Mouse (Mus musculus): ENCODE measurements around the gene Rcl1.

Gene Rcl1

DNA sequence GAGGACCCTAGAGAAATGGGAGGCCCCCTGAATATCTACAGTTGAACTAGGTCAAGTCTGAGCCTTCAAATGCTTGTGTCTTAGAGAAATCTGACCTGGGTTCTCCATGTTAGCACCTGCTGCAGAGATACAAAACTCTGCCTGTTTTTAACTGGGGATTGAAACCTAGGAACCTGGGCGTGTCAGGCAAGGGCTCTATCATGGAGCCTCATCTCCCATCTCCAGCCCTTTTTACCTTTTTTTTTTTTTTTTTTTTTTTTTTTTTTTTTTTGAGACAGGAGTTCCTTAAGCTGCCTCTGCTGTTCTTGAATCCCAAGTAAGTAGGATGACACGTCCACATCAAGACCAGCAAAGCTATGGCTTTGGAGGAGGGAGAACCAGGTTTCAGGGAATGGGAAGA lies 50.3 kb downstream of the Rcl1 start:
- no peak for DNase-seq (ENCODE audit: low spot score)

DNA sequence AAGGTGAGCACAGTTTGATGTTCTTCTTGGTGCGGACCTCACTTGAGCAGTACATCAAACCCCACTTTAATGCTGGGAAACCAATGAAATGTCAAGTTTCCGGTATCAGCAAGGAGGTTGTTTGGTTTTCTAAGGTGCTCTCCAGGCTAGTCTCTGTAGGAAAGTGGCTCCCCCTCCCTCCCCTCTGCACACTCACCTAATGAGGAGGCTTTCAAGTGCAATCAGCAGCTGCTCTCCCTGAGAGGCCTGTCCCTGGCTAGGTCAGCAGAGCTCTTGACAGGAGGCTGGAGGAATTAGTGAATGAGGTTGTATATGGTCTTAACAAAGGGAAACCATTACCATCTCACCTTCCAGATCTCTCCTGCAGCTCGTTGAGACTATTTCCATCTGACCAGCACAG lies 54.4 kb downstream of the Rcl1 start:
- no peak for DNase-seq (ENCODE audit: low spot score)

DNA sequence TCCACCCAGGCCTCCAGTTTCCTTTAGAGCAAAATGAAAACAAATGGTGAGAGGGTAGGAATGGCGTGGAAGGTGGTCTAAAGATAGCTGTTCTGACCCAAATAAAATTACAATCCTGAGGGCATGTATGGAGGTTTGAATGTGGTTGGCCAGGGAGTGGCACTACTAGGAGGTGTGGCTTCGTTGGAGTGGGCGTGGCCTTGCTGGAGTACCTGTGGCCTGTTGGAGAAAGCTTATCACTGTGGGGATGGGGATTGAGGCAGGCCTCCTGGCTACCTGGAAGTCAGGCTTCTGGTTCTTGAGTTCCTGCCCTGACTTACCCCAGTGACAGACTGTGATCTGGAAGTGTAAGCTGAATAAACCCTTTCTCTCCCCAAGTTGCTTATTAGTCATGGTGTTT lies 55.2 kb downstream of the Rcl1 start:
- no peak for DNase-seq (ENCODE audit: low spot score)

DNA sequence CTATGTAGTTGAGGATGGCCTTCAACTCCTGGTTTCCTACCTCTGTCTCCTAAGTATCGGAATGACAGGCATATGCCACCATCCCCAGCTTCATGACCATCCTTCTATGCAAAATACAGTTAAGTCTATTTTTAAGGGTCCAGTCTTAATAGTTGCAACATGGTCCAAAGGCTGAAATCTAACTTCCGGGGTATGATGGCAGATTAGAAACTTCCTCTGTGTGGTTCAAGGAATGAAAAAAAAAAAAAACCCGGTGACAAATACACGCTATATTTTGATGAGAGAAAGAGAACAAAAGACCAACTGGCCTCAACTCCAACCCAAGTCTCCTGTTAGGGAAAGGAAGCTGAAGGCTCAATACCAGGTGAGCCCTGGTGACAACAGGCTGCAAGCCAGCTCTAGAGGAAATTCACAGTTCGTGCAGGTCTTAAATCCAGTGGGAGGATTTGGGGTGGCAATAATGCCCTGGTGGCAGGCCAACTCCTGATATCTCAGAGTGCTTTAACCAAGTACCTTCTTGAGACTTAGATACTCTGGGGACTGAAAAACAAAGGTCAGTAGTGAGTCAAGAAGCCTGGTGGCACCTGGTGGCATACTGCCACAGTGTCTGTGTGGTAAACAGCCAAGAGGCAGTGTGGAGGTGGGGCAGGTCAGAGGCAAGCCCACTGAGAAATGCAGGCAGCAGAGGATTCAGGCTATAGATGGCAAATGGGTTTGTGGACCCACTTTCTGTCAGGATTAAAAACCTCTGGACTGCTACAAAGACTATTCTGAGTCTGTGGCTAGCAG lies 56.7 kb downstream of the Rcl1 start:
- DNase-seq (ENCODE audit: low spot score): no peak

DNA sequence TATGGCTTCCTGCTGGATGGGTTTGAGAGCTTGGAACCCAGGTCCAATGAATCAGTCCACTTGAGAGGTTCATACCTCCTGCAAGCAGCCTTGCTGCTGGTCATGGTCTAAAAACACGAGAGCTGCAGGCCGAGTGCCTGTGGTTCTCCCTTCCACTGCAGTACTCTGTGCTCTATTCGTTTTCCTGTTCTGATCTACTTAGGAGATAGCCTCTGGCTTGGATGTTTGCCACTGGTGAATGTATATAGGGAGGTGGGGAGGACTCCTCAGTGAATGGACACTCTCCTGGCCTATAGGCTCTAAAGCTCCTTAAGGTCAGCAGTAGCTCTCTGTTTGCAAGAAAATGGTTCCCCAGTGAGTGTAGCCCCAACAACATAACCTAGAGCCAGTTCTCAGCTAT lies 57.3 kb downstream of the Rcl1 start:
- DNase-seq (ENCODE audit: low spot score): no peak

DNA sequence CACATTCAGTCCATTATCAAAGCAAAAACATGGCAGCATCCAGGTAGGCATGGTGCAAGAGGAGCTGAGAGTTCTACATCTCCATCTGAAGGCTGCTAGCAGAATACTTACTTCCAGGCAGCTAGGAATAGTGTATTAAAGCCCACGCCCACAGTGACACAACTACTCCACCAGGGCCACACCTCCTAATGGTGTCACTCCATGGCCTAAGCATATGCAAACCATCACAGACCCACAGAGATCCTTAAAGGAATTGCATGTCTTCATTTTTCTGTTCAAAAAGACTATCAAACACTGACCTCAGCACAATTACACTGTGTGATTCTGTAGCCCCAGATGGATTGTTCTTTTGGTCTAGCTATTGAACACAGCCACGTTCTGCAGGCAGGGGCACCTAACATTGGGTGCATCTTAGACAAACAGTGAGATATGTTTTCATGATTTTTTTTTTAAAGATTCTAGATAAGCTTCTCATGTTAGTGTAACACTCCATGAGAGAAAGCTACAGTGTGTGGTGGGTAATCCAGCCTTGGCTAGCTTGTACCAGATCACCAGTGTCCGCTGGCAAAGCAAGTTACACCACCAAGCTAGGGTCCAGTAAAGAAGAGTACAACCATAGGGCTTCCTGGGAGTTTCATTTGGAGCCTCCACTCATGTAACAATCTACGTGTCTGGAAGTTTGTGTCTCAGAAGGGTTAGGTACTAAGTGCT lies 62.8 kb downstream of the Rcl1 start:
- no peak for DNase-seq (ENCODE audit: low spot score)

DNA sequence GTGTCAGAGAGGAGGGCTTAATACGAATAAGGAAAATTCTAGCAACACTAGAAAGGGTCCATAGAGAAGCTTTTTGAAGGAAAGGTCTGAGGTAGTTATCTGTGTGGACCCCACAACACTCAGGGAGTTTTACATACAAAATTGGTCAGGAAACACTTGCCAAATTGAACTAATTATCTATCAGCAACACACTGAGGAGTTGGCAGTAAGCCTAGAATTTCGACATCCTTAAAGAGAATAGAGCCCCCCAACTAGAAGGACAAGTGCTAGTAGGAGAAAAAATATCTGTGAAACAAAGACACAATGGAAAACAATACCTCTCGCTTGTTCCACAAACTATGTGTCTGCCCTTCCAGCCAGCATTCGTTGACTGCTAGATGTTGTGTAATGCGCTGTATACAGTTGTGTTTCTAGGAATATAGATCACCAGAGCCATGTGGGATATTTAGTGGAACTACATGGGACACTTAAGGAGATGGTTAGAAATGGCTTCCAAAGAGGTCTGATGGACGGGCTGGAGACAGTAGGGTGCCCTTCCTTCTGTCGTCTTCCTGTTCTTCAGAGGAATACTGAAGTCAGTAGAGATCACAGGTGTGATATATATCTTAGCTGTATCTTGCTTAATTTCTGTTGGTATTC lies 63.5 kb downstream of the Rcl1 start:
- DNase-seq (ENCODE audit: low spot score): no peak

DNA sequence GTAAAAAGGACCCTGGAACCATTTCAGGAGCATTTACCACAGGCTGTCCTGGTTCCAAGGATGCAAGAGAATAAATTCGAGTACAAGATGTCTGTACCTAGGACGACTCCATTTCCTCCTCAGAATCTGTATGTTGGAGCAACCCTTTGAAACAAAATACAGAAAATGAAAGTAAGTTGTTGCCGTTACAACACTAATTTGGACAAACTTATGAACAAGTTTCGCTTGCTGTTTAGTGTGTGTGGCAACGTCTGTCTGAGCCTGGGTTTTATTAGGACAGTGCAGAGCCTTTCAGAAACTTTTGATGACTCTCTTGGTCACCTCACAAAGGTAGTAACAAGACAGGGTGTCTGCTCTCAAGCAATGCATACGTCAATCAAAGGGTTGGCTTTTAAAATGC lies 66.8 kb downstream of the Rcl1 start:
- no peak for DNase-seq (ENCODE audit: low spot score)

DNA sequence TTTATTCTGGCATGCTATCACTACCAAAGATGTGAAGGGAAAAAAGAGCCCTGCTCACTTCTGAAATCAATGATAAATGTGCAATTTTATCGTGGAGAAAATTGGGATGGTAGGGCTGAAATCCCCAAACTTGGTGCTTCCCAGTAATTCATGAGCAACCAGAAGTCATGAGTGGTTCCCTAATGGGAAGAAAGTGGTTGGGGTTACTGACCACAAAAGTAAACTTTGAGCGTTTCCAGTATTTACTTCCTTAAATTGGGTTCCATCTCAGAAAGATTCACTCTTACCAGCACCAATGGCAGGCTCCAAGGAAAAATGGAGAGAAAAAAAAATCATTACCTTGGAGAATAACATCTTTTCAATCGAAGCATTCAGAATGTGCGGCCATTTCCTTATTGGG lies 79.2 kb downstream of the Rcl1 start:
- DNase-seq (ENCODE audit: low spot score): no peak

DNA sequence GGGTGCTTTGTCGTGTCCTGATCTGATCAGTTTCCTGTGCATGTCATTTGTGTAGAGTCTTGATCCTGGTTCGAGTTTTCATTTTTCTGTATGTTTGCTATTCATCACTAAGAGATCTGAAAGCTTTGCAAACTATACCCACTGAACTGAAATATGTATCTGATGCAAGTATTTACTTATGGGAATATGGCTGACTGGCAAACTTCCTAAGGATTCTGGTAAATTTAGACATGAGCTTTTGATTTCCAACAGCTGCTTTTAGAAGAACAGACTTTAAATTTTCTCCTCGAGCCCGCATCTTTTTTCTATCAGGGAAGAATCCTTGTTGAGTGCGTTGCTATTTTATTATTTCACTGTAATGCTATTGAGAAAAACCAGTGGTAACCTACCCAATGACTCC lies 81.0 kb downstream of the Rcl1 start:
- no peak for DNase-seq (ENCODE audit: low spot score)

DNA sequence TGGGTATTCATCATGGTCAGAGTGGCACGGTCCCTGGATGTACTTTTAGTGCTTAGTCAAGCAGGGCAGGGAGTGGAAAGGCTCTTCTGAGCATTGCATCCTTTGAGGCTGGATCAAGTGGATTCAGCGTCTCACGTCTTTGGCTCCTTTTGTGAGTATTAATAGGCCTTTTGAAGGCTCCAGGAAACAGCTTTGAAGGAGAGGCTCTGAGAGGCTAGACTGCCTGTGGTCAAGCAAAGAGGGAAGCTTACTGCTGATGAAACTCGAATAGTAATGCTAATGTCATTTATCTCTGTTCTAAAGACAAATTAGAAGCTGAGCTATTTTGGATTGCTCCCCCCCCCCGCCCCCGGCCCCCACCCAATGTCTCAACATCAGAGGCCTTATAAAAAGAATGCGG lies 83.9 kb downstream of the Rcl1 start:
- DNase-seq (ENCODE audit: low spot score): no peak

DNA sequence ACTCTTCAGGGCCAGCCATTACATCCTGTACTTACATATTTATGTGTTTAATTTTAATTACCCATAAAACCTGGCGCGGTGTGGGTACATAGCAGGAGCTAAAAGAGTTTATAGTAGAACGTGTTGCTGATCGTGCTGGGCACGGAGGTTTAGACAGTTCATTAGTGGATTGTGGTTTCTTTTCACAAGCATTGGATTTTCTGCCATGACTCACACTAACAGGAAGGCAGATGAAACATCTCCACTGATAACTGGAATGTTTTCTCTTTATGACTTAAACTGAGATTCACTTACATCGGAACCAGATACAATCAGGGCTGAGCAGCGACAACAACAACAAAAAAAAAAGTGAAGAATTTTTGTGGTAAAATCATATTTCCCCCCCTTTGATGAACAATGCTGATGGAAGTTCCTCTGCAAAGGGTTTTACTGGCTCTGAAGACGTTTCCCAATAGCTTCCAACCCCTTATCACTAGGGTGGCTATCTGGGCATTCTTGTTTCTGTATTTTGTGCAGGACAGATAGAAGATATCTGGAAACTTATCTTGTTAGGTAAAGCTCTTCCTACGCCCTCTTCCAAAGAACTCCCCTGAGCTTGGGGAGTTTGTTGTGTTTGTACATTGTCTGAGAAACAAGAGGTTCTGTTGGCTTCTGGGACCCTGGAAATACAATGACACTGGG lies 84.5 kb downstream of the Rcl1 start:
- no peak for DNase-seq (ENCODE audit: low spot score)

DNA sequence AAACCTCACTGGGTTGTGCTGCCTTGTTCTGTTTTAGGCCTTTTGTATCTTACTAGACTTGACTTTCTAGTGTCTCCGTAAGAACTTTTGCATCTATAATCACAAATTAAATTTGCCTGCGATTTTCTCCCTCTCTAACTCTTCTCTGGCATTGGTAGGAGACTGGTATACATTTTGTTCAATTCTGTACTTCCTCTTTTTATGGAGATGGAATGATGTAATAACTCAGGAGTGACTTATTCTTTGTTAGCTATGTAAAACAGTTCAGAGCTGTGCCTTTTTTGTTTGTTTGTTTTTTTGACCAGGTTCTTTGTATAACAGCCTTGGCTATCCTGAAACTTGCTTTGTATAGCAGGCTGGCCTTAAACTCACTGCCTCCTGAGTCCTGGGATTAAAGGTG lies 87.7 kb downstream of the Rcl1 start:
- no peak for DNase-seq (ENCODE audit: low spot score)

All from MN1 (cell line).